Mouse (Mus musculus): ENCODE measurements at regions not wholly inside any gene's neighbourhood (a gene's known extent, or its start where the extent isn't known, plus 50 kb on each side); places are given as distances from the start of the nearest gene placed in this dataset.

DNA sequence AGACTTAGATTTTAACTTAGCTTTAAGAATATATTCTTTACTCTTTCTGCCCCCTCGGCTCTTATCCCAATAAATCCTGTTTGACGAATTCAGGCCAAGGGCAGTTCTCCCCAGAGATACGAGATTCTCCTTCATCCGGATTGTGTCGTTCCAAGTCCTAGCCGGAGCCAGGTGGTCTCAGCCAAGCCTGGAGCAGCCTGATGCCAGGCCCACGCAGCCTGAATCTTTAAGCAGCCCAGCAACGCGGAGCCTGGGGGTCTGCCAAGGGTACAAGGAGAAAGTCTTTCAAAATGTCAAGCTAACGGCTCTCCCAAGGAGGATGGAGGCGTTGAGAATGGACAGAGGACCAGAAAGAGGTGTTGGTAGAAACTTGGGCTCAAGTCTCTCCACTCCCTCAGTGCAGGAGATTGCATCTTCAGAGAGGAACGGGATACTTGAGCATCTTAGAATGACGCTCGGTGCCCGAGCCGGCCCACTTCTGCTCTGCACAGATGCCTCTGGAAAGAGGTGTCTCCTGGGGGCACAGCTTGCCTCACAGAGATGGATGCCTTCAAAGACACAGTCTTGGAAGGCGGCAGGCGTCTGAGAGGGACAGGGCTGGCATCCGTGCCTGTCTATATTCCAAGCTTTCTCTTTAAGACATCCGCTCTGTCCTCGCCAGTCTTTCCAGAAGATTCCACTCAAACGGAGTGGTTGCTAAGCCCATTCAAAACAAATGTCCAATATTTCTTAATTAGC is 145.2 kb upstream of the Ubl3 start:
- no peak for ATAC-seq (ENCODE audit: insufficient read depth, low FRiP score, low TSS enrichment)
- DNase-seq (ENCODE audit: low spot score): peak; percentile 1
- no peaks in the 10 kb centered on the region for H3K9me3 ChIP-seq (ENCODE audit: control insufficient read depth, low read length)
- no peak overlapping the region for H3K9ac ChIP-seq (ENCODE audit: low read length)
- H3K4me1 ChIP-seq (ENCODE audit: control insufficient read depth, insufficient read depth, low read length): 0 out of 2 replicates have a peak, but pooled peaks cover 5% of the 10 kb centered on the region
- WGBS: 82% methylated on average over 22 of the region's 22 CpGs
- no peak overlapping the region for H3K4me3 ChIP-seq (ENCODE audit: low read depth, low read length)
- no peaks in the 10 kb centered on the region for H3K27me3 ChIP-seq (ENCODE audit: control insufficient read depth, insufficient read depth, low read length)
- no peaks in the 10 kb centered on the region for H3K36me3 ChIP-seq (ENCODE audit: control insufficient read depth, insufficient read depth, low read length)
- no peak overlapping the region for H3K4me2 ChIP-seq (ENCODE audit: low read depth)
- H3K27ac ChIP-seq (ENCODE audit: low read depth, low read length): no peak overlapping the region

DNA sequence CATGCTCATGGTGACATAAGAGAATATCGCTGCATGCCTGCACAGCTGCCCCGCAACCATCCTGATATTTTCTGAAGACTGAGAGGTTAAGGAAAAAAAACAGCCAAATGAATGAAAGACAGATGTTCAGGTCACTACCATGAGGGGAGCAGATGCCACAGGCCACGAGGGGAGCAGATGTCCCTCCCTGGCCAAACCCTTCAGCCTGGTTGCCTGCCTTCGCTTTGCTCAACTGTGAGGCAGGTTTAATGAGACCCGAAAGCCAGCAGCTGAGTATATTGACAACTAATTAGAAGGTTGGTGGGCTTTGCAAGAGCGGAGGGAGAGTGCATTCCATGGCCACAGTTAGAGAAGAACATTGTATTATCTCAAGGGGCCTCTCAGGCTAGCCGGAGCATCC is 141.8 kb upstream of the Ubl3 start:
- Histone ChIP-seq H3K36me3 (ENCODE audit: control insufficient read depth, insufficient read depth, low read length) (no peaks in the 10 kb centered on the region), H3K9me3 (ENCODE audit: control insufficient read depth, low read length) (no peaks in the 10 kb centered on the region), H3K4me2 (ENCODE audit: low read depth) (no peak overlapping the region), H3K4me1 (ENCODE audit: control insufficient read depth, insufficient read depth, low read length) (no peaks in the 10 kb centered on the region), H3K27ac (ENCODE audit: low read depth, low read length) (no peak overlapping the region), H3K27me3 (ENCODE audit: control insufficient read depth, insufficient read depth, low read length) (no peaks in the 10 kb centered on the region), H3K4me3 (ENCODE audit: low read depth, low read length) (no peak overlapping the region), H3K9ac (ENCODE audit: low read length) (no peak overlapping the region)
- WGBS: 52% methylated on average over 7 of the region's 7 CpGs
- DNase-seq (ENCODE audit: low spot score) (peak; percentile 28), ATAC-seq (ENCODE audit: insufficient read depth, low FRiP score, low TSS enrichment) (no peak)

DNA sequence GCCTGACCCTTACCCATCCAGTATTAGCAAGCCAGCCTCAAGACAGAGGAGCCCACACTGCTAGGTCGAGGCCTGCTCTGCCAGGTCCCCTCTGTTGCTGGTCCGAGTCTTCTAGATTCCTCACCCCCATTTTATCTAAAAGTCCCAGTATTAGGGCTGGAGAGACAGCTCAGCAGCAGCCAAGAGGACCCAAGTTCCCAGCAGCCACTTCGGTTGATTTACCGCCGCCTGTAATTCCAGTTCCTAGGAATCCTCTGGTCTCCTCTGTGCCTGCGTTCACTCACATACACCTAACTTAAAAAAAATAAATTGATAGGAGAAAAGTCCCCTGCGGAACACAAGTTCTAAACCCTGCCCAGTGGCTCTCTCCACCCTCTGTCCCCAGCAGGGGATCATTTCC is 138.9 kb upstream of the Ubl3 start:
- WGBS: 87% methylated on average over 7 of the region's 7 CpGs
- no peak for ATAC-seq (ENCODE audit: insufficient read depth, low FRiP score, low TSS enrichment)
- Histone ChIP-seq H3K4me2 (ENCODE audit: low read depth) (no peak overlapping the region), H3K4me3 (ENCODE audit: low read depth, low read length) (no peak overlapping the region), H3K27me3 (ENCODE audit: control insufficient read depth, insufficient read depth, low read length) (no peaks in the 10 kb centered on the region), H3K9ac (ENCODE audit: low read length) (no peak overlapping the region), H3K9me3 (ENCODE audit: control insufficient read depth, low read length) (no peaks in the 10 kb centered on the region), H3K27ac (ENCODE audit: low read depth, low read length) (no peak overlapping the region), H3K36me3 (ENCODE audit: control insufficient read depth, insufficient read depth, low read length) (no peaks in the 10 kb centered on the region), H3K4me1 (ENCODE audit: control insufficient read depth, insufficient read depth, low read length) (no peaks in the 10 kb centered on the region)
- DNase-seq (ENCODE audit: low spot score): no peak

DNA sequence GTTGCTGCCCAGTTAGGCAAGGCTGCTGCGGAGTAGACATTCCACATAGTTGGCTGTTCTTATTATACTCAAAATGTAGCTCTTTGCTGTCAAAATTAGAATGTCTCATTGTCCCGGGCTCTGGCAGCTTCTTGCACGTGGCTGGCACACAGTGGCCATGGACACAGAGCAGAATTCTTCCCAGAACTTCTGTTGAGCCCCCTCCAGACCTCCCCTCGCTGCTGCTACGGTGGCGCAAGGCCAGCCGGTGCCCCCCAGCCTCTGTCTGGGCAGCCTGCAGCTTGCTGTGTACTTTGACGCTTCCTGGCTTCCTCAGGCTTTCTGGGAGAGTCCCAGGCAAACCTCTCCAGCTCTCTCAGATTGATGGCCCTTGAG is 138.2 kb upstream of the Ubl3 start:
- Histone ChIP-seq H3K36me3 (ENCODE audit: control insufficient read depth, insufficient read depth, low read length) (no peaks in the 10 kb centered on the region), H3K9me3 (ENCODE audit: control insufficient read depth, low read length) (no peaks in the 10 kb centered on the region), H3K27ac (ENCODE audit: low read depth, low read length) (no peak overlapping the region), H3K4me1 (ENCODE audit: control insufficient read depth, insufficient read depth, low read length) (no peaks in the 10 kb centered on the region), H3K9ac (ENCODE audit: low read length) (no peak overlapping the region), H3K27me3 (ENCODE audit: control insufficient read depth, insufficient read depth, low read length) (no peaks in the 10 kb centered on the region), H3K4me2 (ENCODE audit: low read depth) (no peak overlapping the region), H3K4me3 (ENCODE audit: low read depth, low read length) (no peak overlapping the region)
- WGBS: 76% methylated on average over 8 of the region's 8 CpGs
- no peak for ATAC-seq (ENCODE audit: insufficient read depth, low FRiP score, low TSS enrichment)
- DNase-seq (ENCODE audit: low spot score): no peak

DNA sequence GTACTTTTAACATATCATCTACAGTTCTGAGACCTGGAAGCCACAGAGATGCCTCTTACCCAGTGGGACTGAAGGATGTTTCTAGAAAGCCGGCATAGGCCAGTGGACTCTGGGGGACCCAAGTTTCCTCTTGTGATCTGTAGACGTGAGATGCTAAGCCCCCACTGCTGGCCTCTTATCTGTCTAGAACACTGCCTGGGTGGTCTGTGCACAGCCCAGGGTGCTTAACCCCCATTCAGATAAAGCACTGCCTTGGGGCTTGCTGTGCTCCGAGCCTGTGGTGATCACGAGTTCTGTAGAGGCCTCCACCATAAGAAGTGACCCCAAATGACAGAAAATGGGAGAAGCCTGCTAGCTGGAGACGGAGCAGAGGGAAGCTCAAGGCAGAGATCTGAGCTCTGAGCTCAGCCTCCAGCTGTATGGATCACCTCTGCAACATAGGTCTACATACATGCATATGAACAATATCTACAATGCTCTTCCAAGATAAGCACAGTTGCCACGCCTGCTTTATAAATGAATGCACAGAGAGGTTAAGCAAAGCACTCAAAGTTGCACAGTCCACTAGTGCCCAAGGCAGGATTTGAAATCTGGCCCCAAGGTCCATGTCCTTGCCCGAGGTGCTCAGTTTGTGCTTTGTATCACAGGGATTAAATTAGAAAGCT is 137.7 kb upstream of the Ubl3 start:
- Histone ChIP-seq H3K4me2 (ENCODE audit: low read depth) (no peak overlapping the region), H3K4me3 (ENCODE audit: low read depth, low read length) (no peak overlapping the region), H3K36me3 (ENCODE audit: control insufficient read depth, insufficient read depth, low read length) (no peaks in the 10 kb centered on the region), H3K27me3 (ENCODE audit: control insufficient read depth, insufficient read depth, low read length) (no peaks in the 10 kb centered on the region), H3K4me1 (ENCODE audit: control insufficient read depth, insufficient read depth, low read length) (no peaks in the 10 kb centered on the region), H3K27ac (ENCODE audit: low read depth, low read length) (no peak overlapping the region), H3K9ac (ENCODE audit: low read length) (no peak overlapping the region), H3K9me3 (ENCODE audit: control insufficient read depth, low read length) (no peaks in the 10 kb centered on the region)
- 82% methylated on average over 7 of the region's 7 CpGs for WGBS
- ATAC-seq (ENCODE audit: insufficient read depth, low FRiP score, low TSS enrichment) (no peak), DNase-seq (ENCODE audit: low spot score) (peak; percentile 11)

DNA sequence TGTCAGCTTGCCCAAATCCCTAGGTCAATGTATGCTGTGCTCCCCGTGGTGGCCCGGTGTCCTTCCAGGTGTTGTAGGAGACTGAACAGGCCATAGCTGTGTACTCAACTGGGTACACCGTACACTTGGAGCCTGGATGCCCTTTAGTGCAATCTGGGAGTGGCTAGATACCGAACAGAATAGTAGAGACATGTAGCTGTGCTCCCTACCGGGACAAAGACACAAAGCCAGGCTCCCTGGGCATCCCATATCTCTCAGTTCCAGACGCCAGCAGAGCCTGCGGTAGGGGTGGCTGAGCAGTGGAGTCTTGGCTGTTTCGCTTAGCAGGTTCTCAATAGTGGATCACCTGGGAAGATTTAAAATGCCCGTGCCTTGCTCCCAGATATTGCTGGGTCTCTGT is 136.7 kb upstream of the Ubl3 start:
- WGBS: 90% methylated on average over 9 of the region's 9 CpGs
- Histone ChIP-seq H3K4me1 (ENCODE audit: control insufficient read depth, insufficient read depth, low read length) (no peaks in the 10 kb centered on the region), H3K9ac (ENCODE audit: low read length) (no peak overlapping the region), H3K27ac (ENCODE audit: low read depth, low read length) (no peak overlapping the region), H3K4me2 (ENCODE audit: low read depth) (no peak overlapping the region), H3K36me3 (ENCODE audit: control insufficient read depth, insufficient read depth, low read length) (no peaks in the 10 kb centered on the region), H3K9me3 (ENCODE audit: control insufficient read depth, low read length) (no peaks in the 10 kb centered on the region), H3K4me3 (ENCODE audit: low read depth, low read length) (no peak overlapping the region), H3K27me3 (ENCODE audit: control insufficient read depth, insufficient read depth, low read length) (no peaks in the 10 kb centered on the region)
- ATAC-seq (ENCODE audit: insufficient read depth, low FRiP score, low TSS enrichment) (no peak), DNase-seq (ENCODE audit: low spot score) (peak; percentile 4)

DNA sequence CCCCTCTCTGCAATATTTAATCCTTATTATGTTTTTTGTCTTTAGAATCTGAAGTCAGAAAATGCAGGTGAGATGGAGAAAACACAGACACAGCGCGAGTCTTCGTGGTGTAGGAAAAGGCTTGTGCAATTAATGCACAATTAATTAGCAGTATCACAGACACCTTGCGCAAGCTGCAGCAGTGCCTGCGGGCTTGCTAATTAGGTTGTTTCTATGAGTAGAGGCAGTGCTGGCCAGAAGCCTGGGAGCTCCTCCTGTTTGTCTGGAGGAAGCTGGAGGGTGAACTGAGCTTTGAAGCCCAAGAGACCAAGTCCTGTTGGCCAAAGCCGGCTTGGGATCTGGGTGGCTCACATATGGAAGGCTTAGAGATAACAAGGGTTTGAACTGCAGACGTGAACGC is 135.9 kb upstream of the Ubl3 start:
- Histone ChIP-seq H3K4me1 (ENCODE audit: control insufficient read depth, insufficient read depth, low read length) (no peaks in the 10 kb centered on the region), H3K9ac (ENCODE audit: low read length) (no peak overlapping the region), H3K36me3 (ENCODE audit: control insufficient read depth, insufficient read depth, low read length) (no peaks in the 10 kb centered on the region), H3K27ac (ENCODE audit: low read depth, low read length) (no peak overlapping the region), H3K4me3 (ENCODE audit: low read depth, low read length) (no peak overlapping the region), H3K9me3 (ENCODE audit: control insufficient read depth, low read length) (no peaks in the 10 kb centered on the region), H3K27me3 (ENCODE audit: control insufficient read depth, insufficient read depth, low read length) (no peaks in the 10 kb centered on the region), H3K4me2 (ENCODE audit: low read depth) (no peak overlapping the region)
- WGBS: 91% methylated on average over 8 of the region's 8 CpGs
- ATAC-seq (ENCODE audit: insufficient read depth, low FRiP score, low TSS enrichment) (no peak), DNase-seq (ENCODE audit: low spot score) (no peak)

DNA sequence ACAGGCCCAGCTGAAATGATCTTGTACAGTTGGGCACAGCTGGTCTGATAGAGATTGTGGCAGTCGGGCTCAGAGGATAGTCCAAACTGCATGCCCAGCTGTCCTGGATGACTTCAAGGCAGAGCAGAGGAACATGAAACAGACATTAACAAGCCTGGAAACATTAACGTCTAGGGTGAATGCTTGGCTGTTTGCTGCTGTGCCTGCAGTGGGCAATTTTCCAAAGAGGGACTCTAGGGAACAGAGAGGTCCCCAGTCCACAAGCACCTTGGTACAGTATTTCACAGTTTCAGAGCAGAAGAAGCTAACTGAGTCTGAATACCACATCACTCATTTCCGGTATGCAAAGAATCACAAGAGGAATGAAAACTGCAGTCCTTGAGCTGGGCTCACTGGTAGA is 135.2 kb upstream of the Ubl3 start:
- Histone ChIP-seq H3K27me3 (ENCODE audit: control insufficient read depth, insufficient read depth, low read length) (no peaks in the 10 kb centered on the region), H3K4me1 (ENCODE audit: control insufficient read depth, insufficient read depth, low read length) (no peaks in the 10 kb centered on the region), H3K9ac (ENCODE audit: low read length) (no peak overlapping the region), H3K27ac (ENCODE audit: low read depth, low read length) (no peak overlapping the region), H3K9me3 (ENCODE audit: control insufficient read depth, low read length) (no peaks in the 10 kb centered on the region), H3K36me3 (ENCODE audit: control insufficient read depth, insufficient read depth, low read length) (no peaks in the 10 kb centered on the region), H3K4me2 (ENCODE audit: low read depth) (no peak overlapping the region), H3K4me3 (ENCODE audit: low read depth, low read length) (no peak overlapping the region)
- no peak for ATAC-seq (ENCODE audit: insufficient read depth, low FRiP score, low TSS enrichment)
- no peak for DNase-seq (ENCODE audit: low spot score)
- WGBS: 78% methylated on average over 3 of the region's 3 CpGs

DNA sequence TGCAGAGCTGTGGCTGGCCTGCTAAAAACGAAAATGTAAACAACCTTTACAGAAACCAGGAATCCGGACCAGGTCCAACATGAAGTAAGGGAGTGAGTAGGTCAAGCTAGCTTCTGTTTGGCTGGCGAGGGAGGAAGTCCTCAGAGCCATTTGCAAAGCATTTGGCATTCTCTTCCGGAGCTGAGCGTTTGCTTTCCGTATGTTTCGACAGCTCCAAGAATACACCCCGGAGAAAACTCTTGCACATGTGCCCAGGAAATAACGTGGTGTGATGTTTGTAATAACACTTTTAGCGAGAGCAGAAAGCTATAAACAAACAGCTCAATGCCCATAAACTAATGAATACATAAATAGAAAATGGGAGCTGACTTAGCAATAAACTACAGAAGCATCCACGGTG is 131.6 kb upstream of the Ubl3 start:
- no peaks in the 10 kb centered on the region for H3K36me3 ChIP-seq (ENCODE audit: control insufficient read depth, insufficient read depth, low read length)
- H3K27ac ChIP-seq (ENCODE audit: low read depth, low read length): no peak overlapping the region
- no peaks in the 10 kb centered on the region for H3K9me3 ChIP-seq (ENCODE audit: control insufficient read depth, low read length)
- DNase-seq (ENCODE audit: low spot score): peak; percentile 6
- no peak overlapping the region for H3K4me3 ChIP-seq (ENCODE audit: low read depth, low read length)
- no peak overlapping the region for H3K4me2 ChIP-seq (ENCODE audit: low read depth)
- 83% methylated on average over 11 of the region's 11 CpGs for WGBS
- H3K9ac ChIP-seq (ENCODE audit: low read length): no peak overlapping the region
- H3K27me3 ChIP-seq (ENCODE audit: control insufficient read depth, insufficient read depth, low read length): no peaks in the 10 kb centered on the region
- ATAC-seq (ENCODE audit: insufficient read depth, low FRiP score, low TSS enrichment): no peak
- no peaks in the 10 kb centered on the region for H3K4me1 ChIP-seq (ENCODE audit: control insufficient read depth, insufficient read depth, low read length)

All from neural tube, embryonic 11.5 days (tissue).